Mouse (Mus musculus): ENCODE data around the gene Map3k20.

DNA sequence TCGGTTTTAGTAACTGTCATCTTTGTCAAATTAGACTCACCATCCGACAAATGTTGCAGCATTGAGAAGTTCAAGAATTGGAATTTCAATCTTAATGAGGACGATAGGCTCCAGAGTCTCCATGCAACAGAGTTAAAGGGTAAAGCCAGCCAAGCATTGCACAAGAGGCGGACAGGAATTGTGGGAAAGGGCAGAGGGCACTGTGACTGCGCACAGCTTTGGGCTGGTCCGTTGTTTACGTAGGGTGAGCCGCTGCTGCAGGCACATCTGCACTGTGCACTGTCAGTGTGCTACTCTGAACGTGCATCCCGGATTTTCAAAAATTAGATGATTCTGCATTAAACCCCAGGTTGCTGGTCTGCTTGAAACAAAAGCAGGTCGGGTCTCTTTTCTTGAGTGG lies 27.9 kb downstream of the Map3k20 start:
- TF ChIP-seq CTCF (IDR thresholded peaks at IDR 0.05; ENCODE audit: extremely low read depth, insufficient read length, insufficient replicate concordance, low read depth, low read length) (no peak), POLR2A (IDR thresholded peaks at IDR 0.05; ENCODE audit: low read depth, low read length) (no peak)
